Mouse (Mus musculus): ENCODE results near the gene Pusl1.

The Pusl1 gene

DNA sequence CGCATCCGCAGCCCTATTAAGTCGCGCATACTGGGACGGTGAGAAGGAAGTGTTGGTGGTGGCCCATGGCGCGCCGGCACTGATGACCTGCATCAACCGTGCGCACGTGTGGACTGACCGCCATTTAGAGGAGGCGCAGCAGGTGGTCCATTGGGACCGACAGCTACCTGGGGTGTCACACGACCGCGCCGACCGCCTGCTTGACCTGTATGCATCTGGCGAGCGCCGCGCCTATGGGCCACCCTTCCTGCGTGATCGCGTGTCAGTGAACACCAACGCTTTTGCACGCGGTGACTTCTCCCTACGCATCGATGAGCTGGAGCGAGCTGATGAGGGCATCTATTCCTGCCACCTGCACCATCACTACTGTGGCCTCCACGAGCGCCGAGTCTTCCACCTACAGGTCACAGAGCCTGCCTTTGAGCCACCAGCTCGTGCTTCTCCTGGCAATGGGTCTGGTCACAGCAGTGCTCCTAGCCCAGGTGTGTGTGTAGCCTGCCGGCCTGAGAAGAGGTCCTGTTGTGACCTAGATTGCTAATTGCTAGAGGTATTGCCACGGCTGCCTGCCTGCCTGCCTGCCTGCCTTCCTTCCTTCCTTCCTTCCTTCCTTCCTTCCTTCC, 49.8 kb downstream of the Pusl1 start:
- peak in 1 of 2 experiments; percentile 0 for DNase-seq (ENCODE audit: low spot score in 2 of 2)

DNA sequence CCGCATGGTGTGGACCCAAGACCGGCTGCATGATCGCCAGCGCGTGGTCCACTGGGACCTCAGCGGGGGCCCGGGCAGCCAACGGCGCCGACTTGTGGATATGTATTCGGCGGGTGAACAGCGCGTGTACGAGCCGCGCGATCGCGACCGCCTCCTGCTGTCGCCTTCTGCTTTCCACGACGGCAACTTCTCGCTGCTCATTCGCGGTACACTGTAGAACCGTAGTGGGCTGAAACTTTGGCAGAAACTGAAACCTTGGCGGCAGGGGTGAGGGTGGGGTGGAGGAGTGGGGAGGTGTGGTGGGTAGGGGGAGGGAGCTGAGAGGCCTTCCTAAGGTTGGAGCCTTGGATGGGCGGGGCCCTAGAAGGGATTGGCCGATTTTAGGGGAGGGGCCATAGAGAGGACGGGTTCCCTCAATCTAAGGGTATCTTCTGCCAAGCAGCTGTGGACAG, 50.6 kb downstream of the Pusl1 start:
- DNase-seq (ENCODE audit: low spot score in 2 of 2) = peak in 1 of 2 experiments; percentile 60

DNA sequence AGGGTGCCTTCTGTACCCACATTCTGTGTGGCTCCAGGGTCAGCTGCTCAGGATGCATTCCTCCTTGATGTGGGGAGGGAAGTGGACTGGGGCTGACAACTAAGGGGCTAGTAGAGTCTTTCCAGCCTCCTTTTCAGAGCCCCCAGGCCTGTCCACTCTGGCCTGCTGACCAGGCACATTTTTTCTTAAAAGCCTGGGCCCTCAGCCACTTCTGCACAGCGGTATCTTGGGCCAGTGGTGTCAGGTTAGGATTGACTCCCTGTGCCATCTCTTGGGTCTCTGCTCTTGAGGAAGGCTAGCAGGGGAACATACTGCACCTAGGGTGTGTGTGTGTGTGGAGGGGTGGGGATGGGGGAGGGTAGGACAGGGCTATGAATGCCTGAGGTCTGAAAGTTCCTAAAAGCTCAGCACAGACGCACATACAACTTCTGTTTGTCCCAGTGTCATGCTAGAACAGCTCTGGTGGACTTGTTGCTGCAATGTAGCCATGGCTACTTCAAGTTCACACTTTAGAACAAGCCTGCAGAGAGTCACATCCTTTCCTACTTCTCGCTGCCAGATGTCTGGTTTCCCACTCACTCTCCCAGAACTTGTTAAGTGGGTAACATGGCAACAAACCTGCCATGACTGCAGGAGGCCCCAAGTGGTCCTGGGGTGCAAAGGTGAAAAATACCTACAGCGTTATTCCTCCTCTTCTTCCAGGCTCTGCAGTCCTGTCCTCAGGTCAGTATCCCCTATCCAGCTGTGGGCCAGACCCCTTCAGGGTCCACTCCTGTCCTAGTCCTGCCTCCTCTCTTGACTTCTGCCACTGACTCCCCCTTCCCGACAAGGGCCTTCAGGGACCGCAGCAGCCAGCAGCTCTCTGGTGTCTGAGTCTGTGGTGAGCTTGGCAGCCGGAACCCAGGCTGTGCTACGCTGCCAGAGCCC, 51.2 kb downstream of the Pusl1 start:
- no peak for DNase-seq (ENCODE audit: low spot score in 2 of 2)

DNA sequence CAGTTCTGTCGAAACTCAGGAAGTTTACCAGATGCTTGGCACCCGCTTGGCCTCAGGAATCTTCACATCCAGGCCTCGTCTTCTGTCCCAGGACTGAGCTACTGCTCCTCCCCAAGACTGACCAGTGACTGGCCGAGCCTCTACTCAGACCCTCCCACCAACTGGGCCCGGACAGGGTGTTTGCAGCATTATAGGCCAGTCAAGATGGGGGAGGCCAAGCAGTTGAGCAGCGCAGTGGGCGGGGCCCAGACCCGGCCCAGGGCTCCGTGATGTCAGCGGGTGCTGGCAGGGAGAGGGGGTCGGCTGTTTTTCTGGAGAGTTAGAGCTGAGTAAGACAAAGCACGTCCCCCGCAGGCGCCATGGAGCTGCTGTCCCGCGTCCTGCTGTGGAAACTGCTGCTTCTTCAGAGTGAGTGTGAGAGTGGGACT, 52.1 kb downstream of the Pusl1 start, which contains the start of gene Mxra8:
Gene Mxra8, plus strand, starts transcription at position 198 of the 428 bp plus-strand sequence.
- DNase-seq (ENCODE audit: low spot score in 2 of 2) = peak; percentile 61 to 87

DNA sequence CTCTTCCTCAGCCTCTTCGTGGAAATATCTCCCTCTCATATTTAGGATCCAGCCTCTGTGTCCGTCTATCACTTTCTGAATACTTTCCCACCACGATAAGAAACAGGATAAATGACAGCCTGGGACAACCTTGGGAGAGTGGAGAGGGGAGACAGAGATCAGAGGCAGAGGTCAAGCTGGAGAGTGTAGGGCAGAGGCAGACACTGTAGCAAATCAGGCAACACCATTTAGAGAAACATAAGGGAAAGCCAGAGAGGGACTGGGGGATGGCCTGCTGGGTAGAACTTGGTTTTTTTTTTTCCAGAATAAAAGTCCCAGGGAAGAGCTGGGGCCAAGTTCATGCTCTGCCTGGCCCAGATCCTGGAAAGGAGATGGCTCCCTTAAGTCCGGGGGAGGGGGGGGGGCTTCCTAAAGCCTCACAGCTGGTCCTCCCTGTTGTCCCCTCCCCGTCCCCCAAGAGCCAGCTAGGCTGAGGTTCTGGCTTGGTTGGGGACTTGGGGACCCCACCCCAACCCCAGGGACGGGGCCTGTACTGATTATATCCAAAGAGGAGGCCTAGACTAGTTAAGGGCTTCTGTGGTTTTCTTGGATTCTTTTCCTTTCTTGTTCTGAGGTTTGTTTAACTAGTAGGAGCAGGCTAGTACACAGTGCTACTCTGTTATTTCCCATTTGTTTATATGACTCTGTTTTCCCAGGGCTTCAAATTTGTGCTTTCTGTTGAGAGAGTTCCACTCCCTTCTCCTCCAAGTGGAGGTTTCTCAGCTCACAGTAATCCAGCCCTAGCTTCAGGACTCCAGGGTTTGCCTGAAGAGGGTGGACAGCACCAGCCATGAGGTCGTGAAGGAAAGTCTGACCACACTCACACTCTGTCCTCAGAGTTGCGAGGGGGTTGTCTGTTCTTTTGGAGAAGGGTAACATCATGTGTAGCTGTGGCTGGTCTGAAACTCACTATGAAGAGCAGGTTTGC, 53.1 kb downstream of the Pusl1 start:
- no peak for DNase-seq (ENCODE audit: low spot score in 2 of 2)
